Mouse (Mus musculus) lung, embryonic 14.5 days (tissue): ENCODE measurements at regions not wholly inside any gene's neighbourhood (a gene's known extent, or its start where the extent isn't known, plus 50 kb on each side); places are given as distances from the start of the nearest gene placed in this dataset.

Experiments
- ATAC-seq: fragments of 200-750 bp; cut with Nextera tagmentation; 2 replicates; pipeline ENCODE4 v1.8.0; 2017; ENCODE audit warnings: mild to moderate bottlenecking, moderate TSS enrichment, moderate library complexity; ENCODE audit not compliant: insufficient read depth
- DNase-seq: peaks from one replicate; pipeline ENCODE4 v3.0.0-alpha.2; 2015
- H3K27ac ChIP-seq: fragments of 300-500 bp; sonication (generic); 2 replicates; pipeline ENCODE4 v1.5.1; 2014; ENCODE audit warnings: low read depth, mild to moderate bottlenecking, moderate library complexity
- H3K27me3 ChIP-seq: fragments of 300-500 bp; sonication (generic); 2 replicates; pipeline ENCODE4 v1.6.1; 2014; ENCODE audit warnings: low read length, control low read depth; ENCODE audit not compliant: insufficient read depth
- H3K36me3 ChIP-seq: fragments of 300-500 bp; sonication (generic); 2 replicates; pipeline ENCODE4 v1.6.1; 2014; ENCODE audit warnings: control low read depth; ENCODE audit not compliant: insufficient read depth
- H3K4me1 ChIP-seq: fragments of 300-500 bp; sonication (generic); 2 replicates; pipeline ENCODE4 v1.6.1; 2014; ENCODE audit warnings: antibody characterized with exemption, control low read depth; ENCODE audit not compliant: insufficient read depth
- H3K4me2 ChIP-seq: fragments of 300-500 bp; sonication (generic); 2 replicates; pipeline ENCODE4 v1.6.1; 2014; ENCODE audit warnings: mild to moderate bottlenecking
- H3K4me3 ChIP-seq: fragments of 300-500 bp; sonication (generic); 2 replicates; pipeline ENCODE4 v1.5.1; 2014; ENCODE audit warnings: low read depth, low read length
- H3K9ac ChIP-seq: fragments of 300-500 bp; sonication (generic); 2 replicates; pipeline ENCODE4 v1.6.1; 2014
- H3K9me3 ChIP-seq: fragments of 300-500 bp; sonication (generic); 2 replicates; pipeline ENCODE4 v1.6.1; 2016; ENCODE audit warnings: low read depth, low read length, control low read depth
- CTCF ChIP-seq: IDR thresholded peaks from 2 replicates; pipeline ENCODE4 v1.5.1; 2016; ENCODE audit warnings: antibody characterized with exemption, low read depth
- WGBS: fragments of 180-500 bp; shearing (Covaris S2); extraction: QIAGEN DNeasy Blood & Tissue Kit; methylation state at CpG from one replicate; pipeline ENCODE4 v1.1.7; 2014; 5-methylcytosine and 5-hydroxymethylcytosine counted together

DNA sequence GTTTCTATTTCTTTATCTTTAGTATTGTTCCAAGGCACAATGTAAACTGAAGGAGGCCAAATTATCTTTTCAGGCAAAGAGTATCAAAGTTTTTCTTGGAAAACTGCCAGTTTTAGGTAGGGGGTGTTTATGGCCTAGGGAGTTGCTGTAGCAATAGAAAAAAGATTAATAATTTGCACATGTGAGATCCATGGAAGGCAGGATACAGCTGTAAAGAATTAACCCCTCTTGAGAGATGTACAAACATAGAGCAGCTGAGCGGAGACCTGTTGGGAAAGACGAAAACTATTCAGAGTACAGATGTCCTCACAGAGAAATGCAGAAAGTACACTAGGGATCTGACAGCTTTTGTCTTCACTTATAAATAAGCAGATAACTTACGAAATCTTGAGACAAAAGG, 176.8 kb downstream of the Fign start:
- WGBS = 23% methylated on average over 3 of the region's 3 CpGs
- no peak for TF ChIP-seq CTCF
- ATAC-seq = peak; percentile 68

DNA sequence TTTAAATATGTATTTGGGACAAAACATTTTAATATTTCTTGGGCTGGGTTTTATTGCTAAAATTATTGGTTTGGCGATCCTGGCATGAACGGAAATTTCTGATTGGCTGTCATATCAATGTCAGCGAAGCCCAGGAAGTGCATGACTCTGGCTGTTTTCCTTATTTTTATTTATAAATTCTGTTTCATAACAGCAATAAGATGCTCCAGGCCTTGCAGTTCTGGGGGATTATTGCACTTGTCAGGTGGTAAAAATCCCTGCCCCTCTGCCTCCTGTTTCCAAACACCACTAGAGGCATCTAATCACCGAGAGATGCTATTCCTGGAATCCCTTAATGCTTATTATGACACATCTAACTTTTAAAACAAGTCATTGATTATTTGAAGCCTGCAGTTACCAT, 177.8 kb downstream of the Fign start:
- no peak for DNase-seq
- H3K4me2 ChIP-seq = no peak overlapping the region
- H3K4me3 ChIP-seq = no peak overlapping the region
- TF ChIP-seq CTCF = no peak
- no peaks in the 10 kb centered on the region for H3K27me3 ChIP-seq
- ATAC-seq = no peak
- H3K36me3 ChIP-seq = no peaks in the 10 kb centered on the region
- H3K27ac ChIP-seq = no peak overlapping the region
- no peaks in the 10 kb centered on the region for H3K4me1 ChIP-seq
- H3K9me3 ChIP-seq = no peaks in the 10 kb centered on the region
- no peak overlapping the region for H3K9ac ChIP-seq
- WGBS = 81% methylated on average over 4 of the region's 4 CpGs

More for the DNA sequence above, 176.8 kb downstream of the Fign start:
- H3K9me3 ChIP-seq = no peaks in the 10 kb centered on the region
- no peaks in the 10 kb centered on the region for H3K27me3 ChIP-seq
- no peak overlapping the region for H3K4me2 ChIP-seq
- DNase-seq = peak; percentile 56
- H3K9ac ChIP-seq = no peak overlapping the region
- no peaks in the 10 kb centered on the region for H3K36me3 ChIP-seq
- H3K27ac ChIP-seq = no peak overlapping the region
- H3K4me1 ChIP-seq = no peaks in the 10 kb centered on the region
- H3K4me3 ChIP-seq = no peak overlapping the region

GRCm38 (mm10) chr2:63900644-63901043, 197.2 kb downstream of the Fign start:
- H3K36me3 ChIP-seq = no peaks in the 10 kb centered on the region
- H3K9me3 ChIP-seq = no peaks in the 10 kb centered on the region
- DNase-seq (no peak), ATAC-seq (no peak)
- H3K4me2 ChIP-seq = no peak overlapping the region
- H3K9ac ChIP-seq = no peak overlapping the region
- no peak overlapping the region for H3K27ac ChIP-seq
- no peak overlapping the region for H3K4me3 ChIP-seq
- H3K27me3 ChIP-seq = no peaks in the 10 kb centered on the region
- no peak for TF ChIP-seq CTCF
- H3K4me1 ChIP-seq = no peaks in the 10 kb centered on the region

DNA sequence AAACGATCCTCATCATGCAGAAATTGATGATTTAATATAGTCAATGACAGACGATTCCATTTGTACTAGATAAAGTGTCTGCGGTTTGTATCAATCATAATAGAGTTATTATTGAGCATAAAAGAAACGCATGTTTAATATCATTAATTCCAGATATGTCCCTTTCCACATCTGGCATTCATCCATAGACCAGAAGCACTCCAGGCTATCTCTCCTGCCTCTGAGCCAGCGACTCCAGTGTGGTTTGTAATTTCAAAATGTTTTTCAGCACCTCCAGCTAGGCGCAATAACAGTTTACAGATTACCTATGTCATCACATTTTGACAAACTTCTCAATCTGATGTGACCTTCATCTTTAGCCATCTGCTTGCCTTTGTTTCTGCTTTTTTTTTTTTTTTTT, 219.4 kb downstream of the Fign start:
- H3K27me3 ChIP-seq = no peaks in the 10 kb centered on the region
- DNase-seq (peak; percentile 30), ATAC-seq (no peak)
- H3K4me2 ChIP-seq = no peak overlapping the region
- no peaks in the 10 kb centered on the region for H3K4me1 ChIP-seq
- H3K36me3 ChIP-seq = no peaks in the 10 kb centered on the region
- TF ChIP-seq CTCF = no peak
- H3K27ac ChIP-seq = no peak overlapping the region
- WGBS = 53% methylated on average over 6 of the region's 6 CpGs
- no peak overlapping the region for H3K9ac ChIP-seq
- no peak overlapping the region for H3K4me3 ChIP-seq
- no peaks in the 10 kb centered on the region for H3K9me3 ChIP-seq

DNA sequence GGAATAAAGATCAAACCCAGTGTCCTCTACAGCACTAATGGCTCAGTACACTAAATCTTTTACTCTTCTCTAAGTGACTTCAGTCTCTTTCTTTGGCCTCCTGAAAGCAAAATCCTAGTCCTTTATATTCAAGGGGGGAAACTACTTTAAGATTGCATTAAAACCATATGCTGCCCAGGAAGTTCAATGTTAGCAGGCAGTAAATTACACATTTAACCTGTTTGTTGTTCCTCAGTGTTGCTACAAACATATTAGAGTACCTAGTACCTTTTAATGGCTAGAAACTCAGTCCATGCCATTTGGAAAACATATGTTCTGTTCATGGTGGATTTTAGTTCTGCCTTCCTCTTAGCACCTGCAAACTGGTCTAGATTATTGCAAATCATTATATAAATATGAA, 220.5 kb downstream of the Fign start:
- DNase-seq (no peak), ATAC-seq (no peak)
- Histone ChIP-seq H3K9ac (no peak overlapping the region), H3K36me3 (no peaks in the 10 kb centered on the region), H3K9me3 (no peaks in the 10 kb centered on the region), H3K27me3 (no peaks in the 10 kb centered on the region), H3K27ac (no peak overlapping the region), H3K4me1 (no peaks in the 10 kb centered on the region), H3K4me3 (no peak overlapping the region), H3K4me2 (no peak overlapping the region)
- TF ChIP-seq CTCF = no peak

- 4% methylated on average over 3 of the region's 3 CpGs for WGBS
- Histone ChIP-seq H3K9me3 (no peaks in the 10 kb centered on the region), H3K36me3 (no peaks in the 10 kb centered on the region), H3K9ac (no peak overlapping the region), H3K27me3 (no peaks in the 10 kb centered on the region), H3K27ac (no peak overlapping the region), H3K4me3 (no peak overlapping the region), H3K4me1 (no peaks in the 10 kb centered on the region), H3K4me2 (no peak overlapping the region)
- ATAC-seq (no peak), DNase-seq (no peak)
- TF ChIP-seq CTCF = no peak
Observed at GRCm38 (mm10) chr2:63876375-63876774, 221.5 kb downstream of the Fign start.

DNA sequence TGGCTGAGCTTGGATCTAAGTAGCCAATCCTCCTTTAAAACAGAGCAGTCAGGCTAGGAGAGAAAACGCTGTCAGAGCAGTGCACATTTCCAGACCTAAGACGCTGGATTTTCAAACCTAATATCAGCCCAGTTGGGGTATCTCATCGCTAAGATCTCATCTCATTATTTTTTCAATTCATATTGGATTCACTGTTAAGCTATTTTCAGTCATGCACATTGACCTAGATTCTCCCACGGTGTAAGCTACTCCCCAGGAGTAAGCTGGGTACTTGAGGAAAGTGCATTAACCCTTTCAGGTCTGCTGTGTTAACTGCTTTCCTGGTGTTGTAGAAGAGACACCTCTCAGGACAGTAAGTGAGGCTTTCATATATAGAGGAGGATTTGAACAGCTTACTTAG, 222.7 kb downstream of the Fign start:
- Histone ChIP-seq H3K4me3 (no peak overlapping the region), H3K4me2 (no peak overlapping the region), H3K27me3 (no peaks in the 10 kb centered on the region), H3K36me3 (no peaks in the 10 kb centered on the region), H3K9ac (no peak overlapping the region), H3K9me3 (no peaks in the 10 kb centered on the region), H3K4me1 (no peaks in the 10 kb centered on the region), H3K27ac (no peak overlapping the region)
- DNase-seq = no peak
- 37% methylated on average over 4 of the region's 4 CpGs for WGBS
- no peak for ATAC-seq
- no peak for TF ChIP-seq CTCF

DNA sequence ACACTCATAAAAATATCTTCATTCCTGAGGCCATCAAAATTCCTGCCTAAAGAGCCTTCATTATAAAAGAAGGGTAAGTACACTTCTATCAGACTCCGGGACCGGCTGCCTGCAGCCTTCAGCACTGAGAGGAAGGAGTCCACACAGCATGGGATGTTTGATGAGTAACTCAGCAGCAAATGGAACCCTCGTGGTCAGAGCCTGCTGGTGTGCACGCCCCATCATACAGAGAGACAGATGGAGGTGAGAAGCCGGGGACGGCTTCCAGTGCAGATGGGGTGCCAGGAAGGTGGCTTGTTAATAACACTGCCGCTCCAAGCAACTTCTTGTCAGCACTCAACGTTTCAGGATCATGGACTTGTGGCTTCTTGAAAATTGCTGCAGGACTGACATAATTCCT, 231.3 kb downstream of the Fign start:
- Histone ChIP-seq H3K27me3 (no peaks in the 10 kb centered on the region), H3K4me3 (no peak overlapping the region), H3K4me2 (no peak overlapping the region), H3K27ac (no peak overlapping the region), H3K9ac (no peak overlapping the region), H3K9me3 (no peaks in the 10 kb centered on the region), H3K4me1 (no peaks in the 10 kb centered on the region), H3K36me3 (no peaks in the 10 kb centered on the region)
- ATAC-seq (no peak), DNase-seq (no peak)
- TF ChIP-seq CTCF = no peak
- WGBS = 37% methylated on average over 8 of the region's 8 CpGs
